Mouse (Mus musculus): ENCODE results near the gene Nt5c1a. TPM values are rescaled to one million over a fixed set of nuclear protein-coding genes. Genes with fewer than 3 reads are reported as not detected.

The Nt5c1a gene
- not detected for total RNA-seq (2023)

GRCm38 (mm10) chr4:123201186-123202093 is at the start of gene Nt5c1a:
Gene Nt5c1a (plus strand): TSS chr4:123201504.

GRCm38 (mm10) chr4:123182328-123183238 is 18.7 kb upstream of the Nt5c1a start, which contains the start of gene Hpcal4:
Gene Hpcal4 (plus strand): TSS chr4:123183227.

DNA sequence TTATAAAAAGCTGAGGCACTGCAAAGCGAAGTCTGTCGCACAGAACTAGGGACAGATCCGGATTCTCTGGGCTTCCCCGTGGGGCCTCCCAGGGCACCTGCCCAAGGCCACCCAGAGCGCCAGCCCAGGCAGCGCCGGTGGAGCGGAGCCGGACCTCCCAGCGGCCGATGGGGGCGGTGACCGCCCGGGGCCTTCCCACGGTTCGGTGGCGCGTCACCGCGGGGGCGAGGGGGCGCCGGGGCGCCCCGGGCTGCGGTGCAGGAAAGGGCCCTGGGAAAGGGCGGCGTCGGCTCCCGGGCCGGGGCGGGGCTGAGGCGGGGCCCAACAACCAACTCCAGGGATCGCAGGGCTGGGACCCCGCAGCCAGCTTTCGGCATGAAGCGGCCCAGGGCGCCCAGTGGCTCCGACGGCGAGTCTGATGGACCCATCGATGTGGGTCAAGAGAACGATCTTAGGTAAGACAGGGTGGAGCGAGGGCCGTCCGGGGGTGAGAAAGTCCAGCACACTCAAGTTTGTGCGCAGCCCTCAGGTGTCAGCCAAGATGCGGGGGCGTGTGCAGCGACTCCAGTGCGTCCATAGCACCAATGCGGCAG is 32.3 kb downstream of the Nt5c1a start, which contains the start of gene Heyl:
Heyl (plus strand) TSS at position 65 of the 593 bp plus-strand sequence.

DNA sequence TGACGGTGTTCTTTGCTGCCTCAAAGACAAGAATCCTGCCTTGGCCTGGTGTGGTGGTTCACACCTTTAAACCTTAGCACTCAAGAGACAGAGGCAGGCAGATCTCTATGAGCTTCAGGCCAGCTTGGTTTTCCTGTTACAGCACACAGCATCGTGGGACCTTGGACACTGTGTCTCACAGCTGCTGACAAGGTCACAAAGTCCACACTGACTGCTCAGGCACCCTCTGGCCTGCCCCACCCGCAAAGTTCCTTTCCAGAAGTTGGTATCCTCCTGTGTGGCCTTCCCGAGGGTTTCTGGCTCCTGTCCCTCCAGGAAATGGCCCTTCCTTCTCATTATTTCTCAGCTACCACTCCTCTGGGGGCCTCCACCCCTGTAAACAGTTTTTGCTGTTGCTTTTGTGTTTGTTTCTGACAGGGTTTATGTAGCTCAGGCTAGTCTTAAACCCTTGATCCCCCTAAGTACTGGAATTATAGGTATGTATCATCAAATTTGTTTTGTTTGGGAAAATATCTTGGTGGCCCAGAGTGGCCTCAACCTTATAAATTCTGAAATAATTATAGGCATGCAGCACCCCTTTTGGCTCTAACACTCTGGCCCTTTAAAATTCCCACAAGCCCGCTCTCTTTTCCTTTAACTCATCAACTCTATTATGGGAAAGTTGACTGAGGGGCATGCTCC is 60.6 kb downstream of the Nt5c1a start, which contains the start of gene Pabpc4:
Pabpc4 (plus strand) TSS at position 631 of the 681 bp plus-strand sequence.

Other genes starting within 250 kb of the Nt5c1a start
- under 1 TPM in 1 of 2 experiments, not detected in 1; 0.16 TPM for gene Mfsd2a, start 240.3 kb upstream of the Nt5c1a start, total RNA-seq (2023)
- gene Mycl, start 205.9 kb upstream of the Nt5c1a start, total RNA-seq (2023), result 1 to 10 TPM in 1 of 2 experiments, under 1 TPM in 1; 0.95 to 2.3 TPM
- 1 to 10 TPM; 4.6 to 5.6 TPM for gene Trit1, start 184.9 kb upstream of the Nt5c1a start, total RNA-seq (2023)
- not detected for gene Bmp8b, start 96.3 kb upstream of the Nt5c1a start, total RNA-seq (2023)
- gene Oxct2b, start 85.2 kb upstream of the Nt5c1a start, total RNA-seq (2023), result not detected
- 10 to 100 TPM; 23.7 to 24.4 TPM for gene Ppie, start 61.6 kb upstream of the Nt5c1a start, total RNA-seq (2023)
- gene Hpcal4, start 18.3 kb upstream of the Nt5c1a start, total RNA-seq (2023), result not detected
- under 1 TPM; 0.09 to 0.40 TPM for gene Heyl, start 32.1 kb downstream of the Nt5c1a start, total RNA-seq (2023)
- gene Pabpc4, start 60.8 kb downstream of the Nt5c1a start, total RNA-seq (2023), result 10 to 100 TPM; 44.9 to 73.3 TPM
- gene Oxct2a, start 122.1 kb downstream of the Nt5c1a start, total RNA-seq (2023), result not detected
- under 1 TPM; 0.18 to 0.33 TPM for gene Bmp8a, start 141.7 kb downstream of the Nt5c1a start, total RNA-seq (2023)